Mouse (Mus musculus) liver, postnatal 0 days (tissue): Measurements from ENCODE around the gene Kdm4c.

Source experiments
- CTCF ChIP-seq: sonication (generic); IDR thresholded peaks from 2 replicates; pipeline ENCODE4 v1.5.1; 2016; ENCODE audit warnings: antibody characterized with exemption, low read depth
- EP300 ChIP-seq: IDR thresholded peaks from 2 replicates; pipeline ENCODE4 v1.6.1; 2016; ENCODE audit warnings: antibody characterized with exemption, low read depth, mild to moderate bottlenecking

- TF ChIP-seq CTCF (no peak), EP300 (no peak)
Measured at GRCm38 (mm10) chr4:74201281-74201811, 41.0 kb upstream of the Kdm4c start.
